Mouse (Mus musculus): ENCODE results near the gene Lrrk1.
"Not testable (repeated sequence)": the region's sequence is repeated elsewhere in the genome, so short reads cannot be mapped to it uniquely, and the experiment has no call there.

Gene Lrrk1

DNA sequence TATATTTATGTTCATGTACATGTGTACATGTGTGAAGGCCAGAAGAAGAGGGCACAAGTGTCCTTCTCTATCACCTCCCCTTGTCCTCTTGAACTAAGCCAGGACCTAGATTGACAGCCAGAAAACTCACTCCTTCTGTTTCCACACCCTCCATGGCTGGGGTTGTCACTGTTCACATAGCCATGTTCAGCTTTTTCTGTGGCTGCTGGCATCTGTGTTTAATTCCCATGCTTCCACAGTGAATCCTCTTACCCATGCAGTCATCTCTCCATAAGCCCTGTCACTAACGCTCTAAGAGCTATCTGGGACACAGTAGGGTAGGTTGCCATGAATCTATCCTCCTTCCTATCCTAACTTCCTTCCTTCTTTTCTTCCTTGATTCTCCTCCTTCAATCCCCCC, 192.3 kb downstream of the Lrrk1 start:
- no peak for DNase-seq (ENCODE audit: low spot score in 2 of 2)

DNA sequence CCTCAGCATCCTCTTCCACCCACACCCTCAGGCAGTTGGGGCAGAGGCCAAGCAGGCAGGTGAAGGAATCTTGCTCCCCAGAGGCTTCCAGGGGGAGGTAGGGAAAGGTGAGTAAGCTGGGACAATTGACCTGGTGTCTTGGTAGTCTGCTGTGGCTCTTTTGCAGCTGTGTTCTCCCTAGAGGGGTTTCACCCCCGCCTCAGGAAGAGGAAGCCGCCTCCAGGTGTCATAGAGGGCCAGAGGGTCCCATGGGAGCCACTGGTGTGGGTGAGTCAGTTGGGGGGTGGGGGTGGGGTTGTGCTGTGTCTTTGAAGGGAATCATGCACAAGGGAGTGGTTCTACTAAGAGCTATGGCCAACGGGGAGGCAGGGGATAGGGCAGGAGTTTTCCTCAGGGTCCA, 193.6 kb downstream of the Lrrk1 start:
- DNase-seq (ENCODE audit: low spot score in 2 of 2) = no peak

GRCm38 (mm10) chr7:66190385-66190784, 197.8 kb downstream of the Lrrk1 start:
- not testable (repeated sequence) for DNase-seq (ENCODE audit: low spot score in 2 of 2)

GRCm38 (mm10) chr7:66187581-66188231, 200.4 kb downstream of the Lrrk1 start:
- DNase-seq (ENCODE audit: low spot score in 2 of 2) = no peak

DNA sequence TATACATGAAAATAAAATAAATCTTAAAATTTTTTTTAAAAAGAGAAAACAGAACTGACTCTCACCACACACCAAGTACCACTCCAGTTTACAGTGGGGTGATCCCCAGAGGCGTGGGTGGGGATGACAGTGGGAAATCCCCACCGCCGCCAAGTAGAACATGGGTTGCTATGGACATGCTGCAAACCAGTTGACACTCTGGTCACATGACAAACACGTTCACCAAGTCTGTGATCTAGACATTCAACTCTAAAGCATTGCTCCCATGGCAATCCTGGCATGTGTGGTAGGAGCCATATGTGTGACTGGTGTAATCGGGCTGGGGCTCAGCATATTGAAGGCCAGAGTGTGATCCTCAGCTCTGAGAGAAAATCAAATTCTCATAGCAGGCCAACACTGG, 202.8 kb downstream of the Lrrk1 start:
- no peak for DNase-seq (ENCODE audit: low spot score in 2 of 2)

- no peak for DNase-seq (ENCODE audit: low spot score in 2 of 2)
Observed at GRCm38 (mm10) chr7:66184026-66184425, 204.1 kb downstream of the Lrrk1 start.

DNA sequence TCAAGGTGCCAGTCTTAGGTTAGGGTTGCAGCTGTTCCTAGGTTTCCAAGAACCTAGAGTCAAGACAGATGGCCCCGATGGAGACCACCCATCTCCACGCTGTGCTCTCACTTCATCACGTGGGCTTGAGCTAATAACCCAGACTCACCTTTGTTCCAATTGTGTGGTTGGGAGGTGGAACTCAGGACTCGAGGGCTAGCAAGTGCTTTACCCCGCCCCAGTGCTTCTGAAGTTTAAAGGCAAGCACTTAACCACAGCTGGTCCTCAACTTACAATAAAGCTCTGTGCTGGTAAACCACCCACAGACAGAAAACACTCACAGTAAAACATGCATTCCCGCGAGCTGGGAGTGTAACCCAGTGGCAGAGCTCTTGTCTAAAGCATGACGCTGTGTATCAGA, 204.7 kb downstream of the Lrrk1 start:
- DNase-seq (ENCODE audit: low spot score in 2 of 2) = no peak

DNA sequence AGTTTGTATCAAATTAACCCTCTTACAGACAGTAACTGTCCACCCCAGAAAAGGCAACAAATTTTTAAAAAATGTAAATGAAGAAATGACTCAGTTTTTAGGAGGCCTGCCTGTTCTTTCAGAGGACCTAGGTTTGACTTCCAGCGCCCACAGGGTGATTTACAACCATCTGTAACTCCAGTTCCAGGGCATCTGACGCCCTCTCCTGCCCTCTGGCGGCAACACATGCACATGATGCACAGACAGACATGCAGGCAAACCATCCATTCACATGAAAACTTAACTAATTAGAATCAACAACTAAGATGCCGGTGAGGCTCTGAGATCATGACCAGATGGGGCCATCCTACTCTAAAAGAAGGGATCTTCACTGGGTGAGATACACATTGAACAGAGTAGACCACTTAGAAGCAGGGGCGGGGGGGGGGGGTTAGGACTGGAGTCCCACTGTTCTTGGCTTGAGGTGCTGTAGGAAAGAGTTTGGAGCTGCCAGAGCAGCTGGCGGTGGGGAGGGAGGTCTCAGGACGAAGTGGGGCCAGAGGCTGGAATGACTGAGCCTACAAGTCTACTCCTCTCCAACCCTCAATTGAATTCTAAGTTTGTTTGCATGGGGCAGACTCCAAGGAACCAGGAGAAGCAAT, 206.0 kb downstream of the Lrrk1 start:
- no peak for DNase-seq (ENCODE audit: low spot score in 2 of 2)

- no peak for DNase-seq (ENCODE audit: low spot score in 2 of 2)
Observed at GRCm38 (mm10) chr7:66180711-66181365, 207.3 kb downstream of the Lrrk1 start.

- DNase-seq (ENCODE audit: low spot score in 2 of 2) = no peak
Observed at GRCm38 (mm10) chr7:66180260-66180659, 207.9 kb downstream of the Lrrk1 start.

DNA sequence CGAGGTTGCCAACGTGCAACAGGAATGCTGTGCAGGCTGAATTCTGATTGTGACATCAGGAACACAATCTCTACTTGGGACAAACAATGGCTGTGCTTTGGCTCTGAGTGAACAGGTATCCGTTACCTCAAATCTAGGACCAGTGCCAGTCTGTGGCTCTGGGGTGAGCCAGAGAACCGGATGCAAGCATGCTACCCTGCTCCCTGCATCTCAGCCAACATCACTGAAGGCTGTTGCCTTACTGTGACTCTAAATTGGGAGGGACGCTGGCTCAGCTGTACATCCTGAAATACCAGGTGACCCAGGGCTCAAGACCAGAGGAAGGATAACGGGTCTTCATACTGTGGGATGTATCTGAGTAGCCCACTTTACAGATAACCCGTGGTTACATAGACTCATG, 208.4 kb downstream of the Lrrk1 start:
- DNase-seq (ENCODE audit: low spot score in 2 of 2) = no peak

DNA sequence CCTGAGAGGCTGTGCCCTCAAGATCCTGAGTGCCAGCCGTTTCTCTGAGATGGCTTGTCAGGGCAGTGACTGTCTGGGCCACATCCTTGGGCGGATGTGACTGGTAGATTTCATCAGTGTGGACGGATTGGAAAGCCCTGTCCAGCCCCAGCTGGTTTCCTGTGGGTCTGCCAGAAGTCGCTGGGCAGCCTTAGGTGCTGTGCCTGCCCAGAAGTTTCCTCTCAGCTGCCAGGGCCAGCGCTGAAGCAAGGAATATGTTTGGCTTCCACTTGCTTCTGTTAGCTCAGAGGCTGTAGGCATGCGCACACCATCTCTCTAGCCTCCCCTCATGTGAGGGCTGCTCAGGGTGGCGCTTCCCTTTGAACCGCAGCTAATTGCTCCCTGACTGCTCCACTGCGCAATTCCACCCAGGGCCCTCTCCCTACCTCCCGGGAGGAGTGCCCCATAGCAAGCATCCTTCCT, 209.0 kb downstream of the Lrrk1 start:
- DNase-seq (ENCODE audit: low spot score in 2 of 2) = peak; percentile 31 to 46

- DNase-seq (ENCODE audit: low spot score in 2 of 2) = no peak
Observed at GRCm38 (mm10) chr7:66178101-66178500, 210.0 kb downstream of the Lrrk1 start.

GRCm38 (mm10) chr7:66176929-66177328, 211.2 kb downstream of the Lrrk1 start:
- no peak for DNase-seq (ENCODE audit: low spot score in 2 of 2)

Measured in left cerebral cortex, adult 9 months (tissue).